Mouse (Mus musculus) forebrain, embryonic 11.5 days (tissue): Measurements from ENCODE around the gene AW209491. TPM values are rescaled to one million over a fixed set of nuclear protein-coding genes. Genes with fewer than 3 reads are reported as not detected.

Experiments used
- ATAC-seq: fragments of 200-750 bp; cut with Nextera tagmentation; replicated peaks from 2 replicates; pipeline ENCODE4 v1.8.0; 2017; ENCODE audit warnings: moderate TSS enrichment; ENCODE audit not compliant: low FRiP score
- DNase-seq: peaks from one replicate; pipeline ENCODE4 v3.0.0-alpha.2; 2017; ENCODE audit warnings: low spot score
- H3K27ac ChIP-seq: fragments of 300-500 bp; sonication (generic); 2 replicates; pipeline ENCODE4 v1.5.1; 2014; ENCODE audit warnings: low read depth, low read length
- H3K27me3 ChIP-seq: fragments of 300-500 bp; sonication (generic); 2 replicates; pipeline ENCODE4 v1.6.1; 2014; ENCODE audit warnings: mild to moderate bottlenecking, low read length, mixed read lengths; ENCODE audit not compliant: control insufficient read depth, insufficient read depth
- H3K36me3 ChIP-seq: fragments of 300-500 bp; sonication (generic); 2 replicates; pipeline ENCODE4 v1.6.1; 2014; ENCODE audit warnings: mild to moderate bottlenecking, low read length, moderate library complexity, mixed read lengths; ENCODE audit not compliant: control insufficient read depth, insufficient read depth
- H3K4me1 ChIP-seq: fragments of 300-500 bp; sonication (generic); replicated peaks from 2 replicates; pipeline ENCODE4 v1.6.1; 2014; ENCODE audit warnings: low read length, mixed read lengths; ENCODE audit not compliant: control insufficient read depth, insufficient read depth
- H3K4me2 ChIP-seq: fragments of 300-500 bp; sonication (generic); 2 replicates; pipeline ENCODE4 v1.6.1; 2014; ENCODE audit warnings: low read depth, mild to moderate bottlenecking, low read length, moderate library complexity, mixed read lengths; ENCODE audit not compliant: severe bottlenecking
- H3K4me3 ChIP-seq: fragments of 300-500 bp; sonication (generic); 2 replicates; pipeline ENCODE4 v1.5.1; 2014; ENCODE audit warnings: low read depth, low read length
- H3K9ac ChIP-seq: fragments of 300-500 bp; sonication (generic); 2 replicates; pipeline ENCODE4 v1.6.1; 2014; ENCODE audit warnings: low read length
- H3K9me3 ChIP-seq: fragments of 300-500 bp; sonication (generic); 2 replicates; pipeline ENCODE4 v1.6.1; 2016; ENCODE audit warnings: low read length, mixed read lengths; ENCODE audit not compliant: control insufficient read depth
- WGBS: fragments of 180-500 bp; shearing (Covaris S2); extraction: QIAGEN DNeasy Blood & Tissue Kit; methylation state at CpG from one replicate; pipeline ENCODE4 v1.1.7; 2014; 5-methylcytosine and 5-hydroxymethylcytosine counted together
- polyA plus RNA-seq: library from polyadenylated mRNA; unstranded; fragments of >200 nt; fragmentation: Nextera tagmentation; extraction: Ambion mirVana; gene quantifications from 2 replicates; pipeline ENCODE4 v1.2.1, GENCODE M21; 2014

Gene AW209491
- polyA plus RNA-seq, 1 experiment from 2014 or later: 30.2 TPM

DNA sequence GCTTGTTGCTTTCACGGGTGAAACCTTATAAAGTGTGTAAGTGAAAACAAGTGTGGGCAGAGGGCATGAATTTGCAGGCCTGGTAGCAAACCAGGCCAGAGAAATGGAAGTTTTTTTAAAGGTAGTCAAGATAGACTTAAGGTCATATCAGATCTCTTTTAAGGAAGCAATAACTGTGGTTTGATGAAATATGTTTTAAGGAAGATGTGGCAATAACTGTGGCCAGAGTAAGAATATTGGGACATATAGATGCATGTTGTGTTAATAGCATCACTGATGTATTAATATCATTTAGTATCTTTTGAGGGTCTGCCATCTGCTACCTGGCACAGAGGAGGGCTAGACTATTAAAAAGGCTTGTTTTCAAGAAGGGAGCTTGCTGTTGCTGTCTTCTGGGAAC, 10.0 kb downstream of the AW209491 start:
- H3K9ac ChIP-seq: no peak overlapping the region
- no peak overlapping the region for H3K4me3 ChIP-seq
- 85% methylated on average over 1 of the region's 1 CpGs for WGBS
- no peaks in the 10 kb centered on the region for H3K27me3 ChIP-seq
- no peak for DNase-seq
- no peaks in the 10 kb centered on the region for H3K9me3 ChIP-seq
- H3K4me1 ChIP-seq: no peaks in the 10 kb centered on the region
- no peak overlapping the region for H3K4me2 ChIP-seq
- no peak for ATAC-seq
- H3K36me3 ChIP-seq: no peaks in the 10 kb centered on the region
- no peak overlapping the region for H3K27ac ChIP-seq

DNA sequence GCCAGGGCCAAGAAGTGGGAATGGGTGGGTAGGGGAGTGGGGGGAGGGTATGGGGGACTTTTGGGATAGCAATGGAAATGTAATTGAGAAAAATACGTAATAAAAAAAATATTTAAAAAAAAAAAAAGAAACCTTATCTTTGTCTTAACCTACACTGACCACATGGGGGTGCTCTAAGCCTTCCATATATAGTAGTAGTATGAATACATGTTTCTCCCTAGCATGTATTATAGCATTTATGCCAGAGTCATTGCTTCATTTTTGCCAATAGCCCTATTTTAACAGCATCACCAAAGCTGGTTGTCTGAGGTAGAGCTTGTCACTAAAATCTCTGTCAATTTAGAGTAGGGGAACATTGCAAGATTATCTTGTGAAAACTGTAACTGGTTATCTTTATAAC, 19.3 kb downstream of the AW209491 start:
- no peak overlapping the region for H3K4me2 ChIP-seq
- no peak for DNase-seq
- H3K27me3 ChIP-seq: no peaks in the 10 kb centered on the region
- no peak overlapping the region for H3K9ac ChIP-seq
- 29% methylated on average over 1 of the region's 1 CpGs for WGBS
- H3K9me3 ChIP-seq: no peaks in the 10 kb centered on the region
- H3K4me3 ChIP-seq: no peak overlapping the region
- peak; percentile 65 for ATAC-seq
- H3K36me3 ChIP-seq: no peaks in the 10 kb centered on the region
- H3K27ac ChIP-seq: no peak overlapping the region
- no peaks in the 10 kb centered on the region for H3K4me1 ChIP-seq

DNA sequence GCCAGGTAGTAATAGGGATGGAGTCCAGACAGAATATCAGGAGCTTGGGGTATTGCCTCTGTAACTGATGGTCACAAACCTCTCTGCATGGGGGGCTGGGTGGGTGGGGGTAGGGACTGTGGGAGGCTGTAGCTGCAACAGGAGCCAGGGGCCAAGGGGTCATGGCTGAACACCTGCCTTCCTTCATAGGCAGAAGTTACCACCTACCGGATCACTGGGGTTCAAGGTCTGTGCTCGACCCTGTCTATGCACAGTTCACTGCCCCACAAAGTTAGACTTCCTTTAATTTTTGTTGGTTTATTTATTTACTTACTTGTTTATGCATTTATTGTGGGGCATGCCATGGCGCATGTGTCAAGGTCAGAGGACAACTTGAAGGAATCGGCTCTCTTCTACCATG, 37.2 kb downstream of the AW209491 start:
- Histone ChIP-seq H3K27me3 (no peaks in the 10 kb centered on the region), H3K4me2 (no peak overlapping the region), H3K27ac (no peak overlapping the region), H3K9ac (no peak overlapping the region), H3K9me3 (no peaks in the 10 kb centered on the region), H3K4me3 (no peak overlapping the region), H3K4me1 (no peaks in the 10 kb centered on the region), H3K36me3 (no peaks in the 10 kb centered on the region)
- DNase-seq: peak; percentile 45
- WGBS: 88% methylated on average over 4 of the region's 4 CpGs
- no peak; the same call in 1 of the 2 replicates for ATAC-seq

DNA sequence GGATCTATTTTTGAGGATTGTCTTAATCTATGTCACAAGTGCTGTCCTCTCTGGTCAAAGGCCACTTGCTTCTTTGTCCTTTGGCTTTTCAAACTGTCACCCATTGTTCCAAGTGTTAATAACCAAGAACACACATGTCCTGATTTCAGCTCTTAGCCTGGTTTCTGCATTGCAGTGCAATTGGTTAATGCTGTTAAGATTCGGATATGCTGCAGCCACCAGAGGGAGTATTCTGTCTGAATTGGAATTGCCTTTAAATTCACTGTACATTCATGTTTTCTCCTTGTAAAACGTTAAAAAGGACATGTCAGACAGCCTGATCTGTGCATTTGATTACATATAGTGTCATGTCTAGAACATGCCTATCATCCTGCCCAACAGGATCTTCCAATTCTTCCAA, 40.4 kb downstream of the AW209491 start:
- Histone ChIP-seq H3K4me1 (no peaks in the 10 kb centered on the region), H3K4me2 (no peak overlapping the region), H3K36me3 (no peaks in the 10 kb centered on the region), H3K9me3 (no peaks in the 10 kb centered on the region), H3K27me3 (no peaks in the 10 kb centered on the region), H3K4me3 (no peak overlapping the region), H3K9ac (no peak overlapping the region), H3K27ac (no peak overlapping the region)
- ATAC-seq (0 out of 2 replicates have a peak, but pooled peaks have one; percentile 39), DNase-seq (no peak)
- WGBS: 33% methylated on average over 2 of the region's 2 CpGs

Other genes starting within 250 kb of the AW209491 start
- gene Hecw1, start 106.9 kb upstream of the AW209491 start, polyA plus RNA-seq: 5.5 and 6.8 TPM in 2 replicates
- gene Mrpl32, start 17.0 kb upstream of the AW209491 start, polyA plus RNA-seq: 106 and 109 TPM in 2 replicates
- 197 and 212 TPM in 2 replicates for gene Psma2, start 16.9 kb upstream of the AW209491 start, polyA plus RNA-seq